Mouse (Mus musculus) kidney, adult 2 months (tissue): ENCODE measurements around the gene Fmn2.

Source experiments
- CTCF ChIP-seq: fragments of 200-500 bp; conservative IDR thresholded peaks from 2 replicates; pipeline ENCODE4 v1.5.1; 2011; ENCODE audit warnings: low read depth, mild to moderate bottlenecking, control low read depth, low read length, moderate library complexity, mixed read lengths; ENCODE audit not compliant: insufficient read depth, insufficient read length
- POLR2A ChIP-seq: fragments of 200-500 bp; IDR thresholded peaks from one replicate; pipeline ENCODE4 v1.6.1; 2011; ENCODE audit warnings: low read depth, low read length, control low read depth

DNA sequence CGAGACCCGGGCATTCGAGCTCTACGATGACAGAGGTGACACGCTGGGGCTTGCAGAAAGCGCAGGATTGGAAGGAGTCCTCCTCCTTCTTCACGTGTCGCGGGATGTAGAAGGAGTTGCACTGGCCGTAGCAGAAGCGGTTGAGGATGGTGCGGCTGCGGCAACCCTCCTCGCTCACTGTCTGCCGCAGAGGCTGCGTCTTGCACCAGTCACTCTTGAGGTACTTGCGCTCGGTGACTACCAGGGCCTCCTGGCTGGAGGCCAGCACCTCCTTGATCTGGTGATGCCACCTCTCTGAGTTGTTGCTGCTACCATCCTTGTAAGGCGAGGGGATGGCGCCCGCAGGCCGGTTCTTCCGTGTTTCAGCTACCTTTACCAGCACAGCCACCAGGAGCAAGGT is 335.2 kb downstream of the Fmn2 start:
- TF ChIP-seq CTCF (no peak), POLR2A (no peak)
